Mouse (Mus musculus): ENCODE measurements at regions not wholly inside any gene's neighbourhood (a gene's known extent, or its start where the extent isn't known, plus 50 kb on each side); places are given as distances from the start of the nearest gene placed in this dataset.

DNA sequence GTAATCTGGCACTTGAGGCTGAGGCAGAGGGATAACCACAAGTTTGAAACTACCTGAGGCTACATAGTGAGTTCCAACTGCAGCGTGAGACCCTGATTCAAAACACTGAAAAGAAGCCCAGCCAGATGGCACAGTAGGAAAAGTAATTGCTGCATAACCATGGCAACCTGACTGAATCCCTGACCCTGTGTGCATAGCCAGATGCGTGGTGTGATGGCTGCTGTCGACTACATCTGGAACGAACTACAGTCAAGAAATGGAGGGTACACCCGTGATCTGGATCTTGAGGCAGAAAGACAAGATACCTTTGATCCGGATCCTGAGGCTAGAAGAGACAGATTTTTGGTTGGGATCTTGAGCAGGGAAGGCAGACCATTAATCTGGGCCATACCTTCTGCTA is 153.2 kb upstream of the Pkdcc start:
- TF ChIP-seq CTCF (IDR thresholded peaks at IDR 0.05) (no peak), POLR2A (IDR thresholded peaks at IDR 0.05; ENCODE audit: insufficient read depth, low read depth, low read length) (no peak), EP300 (IDR thresholded peaks at IDR 0.05; ENCODE audit: insufficient read depth, low read depth, low read length) (no peak)
